Mouse (Mus musculus) cortical plate, adult 2 months (tissue): ENCODE results near the gene Adam23. TPM values are rescaled to one million over a fixed set of nuclear protein-coding genes. Genes with fewer than 3 reads are reported as not detected.
"Not testable (repeated sequence)": the region's sequence is repeated elsewhere in the genome, so short reads cannot be mapped to it uniquely, and the experiment has no call there.

ENCODE experiments used
- H3K27ac ChIP-seq: fragments of 200-500 bp; 2 replicates; pipeline ENCODE4 v1.5.1; 2012; ENCODE audit warnings: low read length, control low read depth, inconsistent platforms; ENCODE audit not compliant: insufficient read depth
- H3K4me1 ChIP-seq: fragments of 200-500 bp; 2 replicates; pipeline ENCODE4 v1.6.1; 2011; ENCODE audit warnings: low read length; ENCODE audit not compliant: control insufficient read depth, insufficient read depth
- H3K4me3 ChIP-seq: fragments of 200-500 bp; 2 replicates; pipeline ENCODE4 v1.5.1; 2011; ENCODE audit warnings: mild to moderate bottlenecking, low read length, control low read depth; ENCODE audit not compliant: insufficient read depth
- CTCF ChIP-seq: fragments of 200-500 bp; IDR thresholded peaks from 2 replicates; pipeline ENCODE4 v1.5.1; 2011; ENCODE audit warnings: mild to moderate bottlenecking, control low read depth, low read length; ENCODE audit not compliant: insufficient read depth; ENCODE audit errors: extremely low read depth
- POLR2A ChIP-seq: fragments of 200-500 bp; IDR thresholded peaks from 2 replicates; pipeline ENCODE4 v1.6.1; 2011; ENCODE audit warnings: mild to moderate bottlenecking, low read length, control low read depth; ENCODE audit not compliant: insufficient read depth; ENCODE audit errors: extremely low read depth
- polyA plus RNA-seq: library from polyadenylated mRNA; depleted of rRNA; stranded (reverse); fragments of >200 nt; gene quantifications from 2 replicates; pipeline ENCODE4 v1.2.3, GENCODE M21; 2012; rRNA removed

The Adam23 gene
- polyA plus RNA-seq, 1 experiment, result 84.7 TPM

DNA sequence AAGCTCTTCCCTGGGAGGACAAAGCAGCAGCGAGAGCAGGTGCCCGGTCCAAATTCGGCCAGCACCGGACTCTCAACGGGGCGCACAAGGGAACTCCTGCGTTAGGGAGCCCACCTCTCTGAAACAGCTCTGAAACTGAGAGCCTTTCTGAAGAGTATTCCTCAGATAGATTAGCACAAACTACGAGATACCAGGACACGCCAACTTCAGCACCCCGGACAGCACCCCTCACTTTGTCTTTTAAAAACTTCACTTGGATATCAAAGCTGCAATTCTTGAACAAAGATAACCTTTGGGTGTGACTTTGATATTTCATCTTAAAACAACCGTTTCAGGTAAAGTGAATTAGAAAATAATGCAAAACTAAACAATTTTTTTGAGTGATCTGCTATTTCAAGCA, 168.9 kb downstream of the Adam23 start:
- H3K27ac ChIP-seq, result no peak overlapping the region
- H3K4me1 ChIP-seq, result no peaks in the 10 kb centered on the region
- no peak overlapping the region for H3K4me3 ChIP-seq
- no peak for TF ChIP-seq POLR2A
- TF ChIP-seq CTCF, result no peak

DNA sequence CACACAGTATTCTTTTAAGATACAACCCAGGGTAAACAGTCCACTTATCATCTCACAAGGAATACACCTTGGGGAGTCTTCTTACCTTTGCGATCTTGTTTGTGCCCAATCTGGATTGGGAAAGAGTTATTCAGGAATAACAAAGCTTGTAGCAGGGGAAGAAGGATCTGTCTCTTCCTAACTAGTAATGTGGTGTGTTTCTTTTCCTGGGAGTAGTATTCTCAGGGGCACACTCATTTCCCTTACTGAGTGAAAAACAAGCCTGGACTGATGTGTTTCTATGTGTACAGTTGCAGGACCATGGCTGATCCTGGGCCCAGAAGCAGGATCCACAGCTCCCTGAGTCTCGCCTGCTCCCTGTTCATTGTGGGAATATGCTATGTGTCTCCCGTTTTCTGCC, 170.0 kb downstream of the Adam23 start, which contains the start of gene Gm39653:
Gene Gm39653 (plus strand): TSS at position 301 of the 400 bp plus-strand sequence.
- Histone ChIP-seq H3K4me1 (no peaks in the 10 kb centered on the region), H3K27ac (no peak within 1 kb of the TSS), H3K4me3 (no peak within 1 kb of the TSS)
- TF ChIP-seq CTCF (no peak), POLR2A (no peak)

DNA sequence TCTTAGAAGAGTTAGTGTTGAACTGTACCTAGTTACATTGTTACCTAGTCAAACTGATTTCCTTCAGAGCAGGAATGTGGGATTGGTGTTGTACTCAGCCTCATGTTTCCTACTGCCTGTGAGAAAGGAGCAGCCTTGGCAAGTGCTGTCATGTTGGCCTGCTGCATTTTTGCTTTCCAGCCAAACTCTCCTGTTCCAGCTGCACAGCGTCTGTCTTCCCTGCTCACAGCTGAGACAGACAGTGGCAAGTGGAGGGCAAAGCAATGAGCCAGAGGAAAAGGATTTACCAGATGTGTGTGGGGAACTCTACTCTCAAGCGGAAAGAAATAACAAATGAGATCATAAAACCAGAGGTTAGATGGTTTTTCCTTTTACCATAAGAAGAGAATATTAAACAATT, 182.5 kb downstream of the Adam23 start:
- TF ChIP-seq CTCF (no peak), POLR2A (no peak)
- no peak overlapping the region for H3K27ac ChIP-seq
- no peaks in the 10 kb centered on the region for H3K4me1 ChIP-seq
- H3K4me3 ChIP-seq, result no peak overlapping the region

DNA sequence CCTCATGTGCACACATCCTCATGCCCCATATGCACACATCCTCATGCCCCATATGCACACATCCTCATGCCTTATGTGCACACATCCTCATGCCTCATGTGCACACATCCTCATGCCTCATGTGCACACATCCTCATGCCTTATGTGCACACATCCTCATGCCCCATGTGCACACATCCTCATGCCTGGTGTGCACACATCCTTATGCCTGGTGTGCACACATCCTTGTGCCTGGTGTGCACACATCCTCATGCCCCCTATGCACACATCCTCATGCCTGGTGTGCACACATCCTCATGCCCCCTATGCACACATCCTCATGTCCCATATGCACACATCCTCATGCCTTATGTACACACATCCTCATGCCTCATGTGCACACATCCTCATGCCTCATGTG, 184.7 kb downstream of the Adam23 start:
- not testable (repeated sequence) for H3K4me1 ChIP-seq, H3K27ac ChIP-seq, H3K4me3 ChIP-seq

DNA sequence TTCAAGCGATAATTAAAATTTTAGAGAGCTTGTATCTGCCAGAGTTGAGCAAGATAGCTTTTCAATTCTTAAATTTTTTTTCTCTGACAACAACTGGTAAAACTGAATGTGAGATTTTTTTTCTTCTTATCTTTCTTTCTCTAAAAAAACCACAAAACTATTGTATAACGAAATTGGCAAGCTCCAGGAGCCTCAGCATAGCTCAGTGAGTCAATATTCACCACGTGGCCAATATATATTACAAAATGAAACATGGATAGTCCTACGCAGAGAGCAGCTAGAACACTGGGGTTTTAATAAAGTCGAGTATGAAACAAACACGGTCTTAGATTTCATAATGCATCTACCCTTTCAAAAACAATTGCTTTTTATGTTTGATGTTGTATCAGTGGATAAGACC, 194.2 kb downstream of the Adam23 start:
- H3K27ac ChIP-seq, result no peak overlapping the region
- no peaks in the 10 kb centered on the region for H3K4me1 ChIP-seq
- H3K4me3 ChIP-seq, result no peak overlapping the region
- no peak for TF ChIP-seq POLR2A
- TF ChIP-seq CTCF, result no peak

Other genes with a start within 250 kb of the Adam23 start
- 1.2 and 1.5 TPM in 2 replicates for gene Gpr1, start 231.3 kb upstream of the Adam23 start, polyA plus RNA-seq
- 4.5 and 5.2 TPM in 2 replicates for gene Zdbf2, start 172.6 kb upstream of the Adam23 start, polyA plus RNA-seq
- 0.40 TPM in 2 replicates for gene Gm39653, start 170.1 kb downstream of the Adam23 start, polyA plus RNA-seq
- 0.02 and 0.13 TPM in 2 replicates for gene Dytn, start 241.0 kb downstream of the Adam23 start, polyA plus RNA-seq